Mouse (Mus musculus) liver, postnatal 0 days (tissue): Measurements from ENCODE around the gene Pptc7.

Experiments used
- CTCF ChIP-seq: sonication (generic); IDR thresholded peaks from 2 replicates; pipeline ENCODE4 v1.5.1; 2016; ENCODE audit warnings: antibody characterized with exemption, low read depth
- EP300 ChIP-seq: IDR thresholded peaks from 2 replicates; pipeline ENCODE4 v1.6.1; 2016; ENCODE audit warnings: antibody characterized with exemption, low read depth, mild to moderate bottlenecking

GRCm38 (mm10) chr5:122268858-122269604 lies 15.1 kb upstream of the Pptc7 start:
- no peak for TF ChIP-seq CTCF
- TF ChIP-seq EP300 = no peak
